Mouse (Mus musculus) limb, embryonic 13.5 days (tissue): ENCODE measurements around the gene Tsr2. TPM values are rescaled to one million over a fixed set of nuclear protein-coding genes. Genes with fewer than 3 reads are reported as not detected.

Source experiments
- ATAC-seq: fragments of 200-750 bp; cut with Nextera tagmentation; 2 replicates; pipeline ENCODE4 v1.8.0; 2017; ENCODE audit warnings: low read depth, moderate number of reproducible peaks, moderate TSS enrichment; ENCODE audit not compliant: low FRiP score
- H3K27ac ChIP-seq: fragments of 300-500 bp; sonication (generic); 2 replicates; pipeline ENCODE4 v1.5.1; 2015; ENCODE audit warnings: inconsistent platforms, mild to moderate bottlenecking, moderate library complexity
- H3K27me3 ChIP-seq: fragments of 300-500 bp; sonication (generic); 2 replicates; pipeline ENCODE4 v1.6.1; 2015; ENCODE audit warnings: mild to moderate bottlenecking, inconsistent platforms
- H3K36me3 ChIP-seq: fragments of 300-500 bp; sonication (generic); 2 replicates; pipeline ENCODE4 v1.6.1; 2015; ENCODE audit warnings: inconsistent platforms, mild to moderate bottlenecking, moderate library complexity
- H3K4me1 ChIP-seq: fragments of 300-500 bp; sonication (generic); 2 replicates; pipeline ENCODE4 v1.6.1; 2015; ENCODE audit warnings: inconsistent platforms
- H3K4me2 ChIP-seq: fragments of 300-500 bp; sonication (generic); replicated peaks from 2 replicates; pipeline ENCODE4 v1.6.1; 2015; ENCODE audit warnings: inconsistent platforms, mild to moderate bottlenecking, moderate library complexity
- H3K4me3 ChIP-seq: fragments of 300-500 bp; sonication (generic); 2 replicates; pipeline ENCODE4 v1.5.1; 2015; ENCODE audit warnings: moderate library complexity, mild to moderate bottlenecking, inconsistent platforms
- H3K9ac ChIP-seq: fragments of 300-500 bp; sonication (generic); 2 replicates; pipeline ENCODE4 v1.6.1; 2015; ENCODE audit warnings: mild to moderate bottlenecking, inconsistent platforms
- H3K9me3 ChIP-seq: fragments of 300-500 bp; sonication (generic); 2 replicates; pipeline ENCODE4 v1.6.1; 2016; ENCODE audit warnings: inconsistent platforms
- WGBS: fragments of 180-500 bp; shearing (Covaris S2); methylation state at CpG from one replicate; pipeline ENCODE4 v1.1.7; 2015; 5-methylcytosine and 5-hydroxymethylcytosine counted together
- polyA plus RNA-seq: library from polyadenylated mRNA; unstranded; fragments of >200 nt; fragmentation: Nextera tagmentation; extraction: Ambion mirVana; gene quantifications from 2 replicates; pipeline ENCODE4 v1.2.1, GENCODE M21; 2015

Gene Tsr2
- polyA plus RNA-seq, 1 experiment from 2014 or later: 43.0 TPM

- 53% methylated on average over 5 of the region's 5 CpGs for WGBS
- Histone ChIP-seq H3K27me3 (peaks cover 9% of the 10 kb centered on the region; the same call in 1 of the 2 replicates), H3K27ac (no peak overlapping the region), H3K4me3 (no peak overlapping the region), H3K9me3 (no peaks in the 10 kb centered on the region), H3K4me1 (no peaks in the 10 kb centered on the region), H3K9ac (no peak overlapping the region), H3K36me3 (no peaks in the 10 kb centered on the region), H3K4me2 (no peak overlapping the region)
- no peak for ATAC-seq
Measured at GRCm38 (mm10) chrX:151041223-151041622, 55.1 kb downstream of the Tsr2 start.

Other genes with a start within 250 kb of the Tsr2 start
- gene Gnl3l, start 79.2 kb downstream of the Tsr2 start, polyA plus RNA-seq: 26.4 and 26.5 TPM in 2 replicates
- 15.5 and 16.3 TPM in 2 replicates for gene Fgd1, start 50.4 kb downstream of the Tsr2 start, polyA plus RNA-seq
- 3.4 and 3.8 TPM in 2 replicates for gene Wnk3, start 101.5 kb upstream of the Tsr2 start, polyA plus RNA-seq
- gene Fam120c, start 247.6 kb upstream of the Tsr2 start, polyA plus RNA-seq: 3.3 and 4.4 TPM in 2 replicates